Mouse (Mus musculus) CH12.LX (cell line): Measurements from ENCODE around the gene Ficd.

ENCODE experiments used
- CHD1 ChIP-seq: IDR thresholded peaks from 2 replicates; pipeline ENCODE4 v1.6.1; 2012; ENCODE audit warnings: low read depth, low read length, improper control_type of control experiment, inconsistent platforms
- CHD2 ChIP-seq: IDR thresholded peaks from 2 replicates; pipeline ENCODE4 v1.6.1; 2011; ENCODE audit warnings: low read length, improper control_type of control experiment
- CTCF ChIP-seq, 2 experiments: IDR thresholded peaks in 1 of 2; conservative IDR thresholded peaks in 1 of 2; 2 replicates each; pipeline ENCODE4 v1.5.1; 2011 to 2012; ENCODE audit warnings: low read depth in 2 of 2, low read length in 2 of 2, improper control_type of control experiment in 1 of 2, inconsistent platforms in 1 of 2, mild to moderate bottlenecking in 1 of 2, moderate library complexity in 1 of 2
- ELF1 ChIP-seq: IDR thresholded peaks from 2 replicates; pipeline ENCODE4 v1.6.1; 2014; ENCODE audit warnings: low read depth, mild to moderate bottlenecking, inconsistent platforms, low read length, improper control_type of control experiment
- EP300 ChIP-seq: IDR thresholded peaks from 2 replicates; pipeline ENCODE4 v1.6.1; 2011; ENCODE audit warnings: low read length, improper control_type of control experiment
- JUND ChIP-seq: conservative IDR thresholded peaks from 2 replicates; pipeline ENCODE4 v1.6.1; 2011; ENCODE audit warnings: low read depth, low read length, improper control_type of control experiment
- MAFK ChIP-seq: IDR thresholded peaks from 2 replicates; pipeline ENCODE4 v1.6.1; 2011; ENCODE audit warnings: low read length, improper control_type of control experiment; ENCODE audit not compliant: insufficient replicate concordance
- POLR2A ChIP-seq: IDR thresholded peaks from 2 replicates; pipeline ENCODE4 v1.6.1; 2011; ENCODE audit warnings: low read depth, mild to moderate bottlenecking, improper control_type of control experiment, low read length
- POLR2AphosphoS2 ChIP-seq: IDR thresholded peaks from 2 replicates; pipeline ENCODE4 v1.6.1; 2011; ENCODE audit warnings: low read depth, low read length, improper control_type of control experiment
- SMC3 ChIP-seq: IDR thresholded peaks from 2 replicates; pipeline ENCODE4 v1.6.1; 2011; ENCODE audit warnings: low read depth, low read length, improper control_type of control experiment
- USF2 ChIP-seq: conservative IDR thresholded peaks from 2 replicates; pipeline ENCODE4 v1.6.1; 2011; ENCODE audit warnings: low read depth, low read length, improper control_type of control experiment
- ZMIZ1 ChIP-seq: IDR thresholded peaks from 2 replicates; pipeline ENCODE4 v1.6.1; 2012; ENCODE audit warnings: low read depth, mild to moderate bottlenecking, inconsistent platforms, low read length, improper control_type of control experiment
- ZNF384 ChIP-seq: IDR thresholded peaks from 2 replicates; pipeline ENCODE4 v1.6.1; 2012; ENCODE audit warnings: low read depth, low read length, improper control_type of control experiment, inconsistent platforms

GRCm38 (mm10) chr5:113693196-113693755 lies 42.3 kb upstream of the Ficd start:
- no peak for TF ChIP-seq CHD2
- no peak for TF ChIP-seq EP300
- no peak for TF ChIP-seq USF2
- no peak for TF ChIP-seq ELF1
- TF ChIP-seq CTCF (conservative IDR thresholded peaks at IDR 0.05 in 1 of 2, IDR thresholded peaks at IDR 0.05 in 1 of 2; ENCODE audit: low read depth in 2 of 2, low read length in 2 of 2), result no peak
- TF ChIP-seq MAFK, result no peak
- no peak for TF ChIP-seq POLR2A
- no peak for TF ChIP-seq ZMIZ1
- TF ChIP-seq ZNF384, result no peak
- no peak for TF ChIP-seq SMC3
- TF ChIP-seq POLR2AphosphoS2, result no peak
- no peak for TF ChIP-seq JUND
- no peak for TF ChIP-seq CHD1
